In the genomic region with DNA sequence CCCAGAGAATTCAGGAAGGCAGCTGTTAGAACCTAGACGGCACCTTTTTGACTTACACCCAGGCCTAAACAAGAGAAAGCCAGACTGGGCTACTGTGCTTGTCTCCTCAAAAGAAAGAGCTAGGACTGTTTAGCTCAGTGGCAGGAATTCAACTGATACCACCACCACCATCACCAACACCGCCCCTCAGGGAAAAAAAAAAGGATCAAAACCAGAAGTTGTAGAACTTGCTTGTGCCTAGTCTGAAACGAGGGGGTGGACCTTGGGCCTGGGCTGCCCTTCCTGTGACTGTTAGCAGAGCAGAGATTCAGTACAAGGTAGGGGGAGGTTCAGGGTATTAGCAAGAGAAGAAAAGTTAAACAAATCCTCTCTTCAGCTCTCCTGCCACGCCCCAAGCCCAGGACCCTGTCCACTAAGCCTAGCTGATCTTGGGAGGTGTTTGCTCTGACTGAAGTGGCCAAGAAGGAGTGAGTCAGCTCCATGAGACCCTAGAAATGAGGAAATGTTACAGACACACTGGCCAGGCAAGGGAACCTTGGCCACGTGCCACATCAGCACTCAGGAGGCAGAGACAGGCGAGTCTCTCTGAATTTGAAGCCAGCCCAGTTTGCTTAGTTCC, we compare ENCODE assay signal across 8 mouse cellular contexts. TPM values are rescaled to one million over a fixed set of nuclear protein-coding genes. Genes with fewer than 3 reads are reported as not detected.
DNase-seq lines count a peak whose midpoint lies in the region; ATAC-seq and TF ChIP-seq lines count a peak whose summit lies in the region.

No protein-coding gene starts in this region.

- 42% methylated on average over 6 of the region's 6 CpGs for WGBS in limb, embryonic 15.5 days
- 43% methylated on average over 6 of the region's 6 CpGs for WGBS in midbrain, postnatal 0 days

- DNase-seq in retina, embryonic 14.5 days (ENCODE audit: low spot score): peak; percentile 10
- no peak for DNase-seq in retina, postnatal 1 day
- DNase-seq in heart, postnatal 10 days: peak; percentile 17 to 34
- DNase-seq in midbrain, postnatal 0 days (ENCODE audit: low spot score): peak; percentile 6
- DNase-seq in left cerebral cortex, postnatal 25 days (ENCODE audit: low spot score in 2 of 2): no peak
- DNase-seq in frontal cortex, postnatal 10 days (ENCODE audit: low spot score in 2 of 2): no peak

- H3K27me3 ChIP-seq in limb, embryonic 15.5 days: no peaks in the 10 kb centered on the region
- H3K27me3 ChIP-seq in midbrain, postnatal 0 days (ENCODE audit: insufficient read depth, low read length): no peaks in the 10 kb centered on the region

- TF ChIP-seq CTCF in midbrain, postnatal 0 days (IDR thresholded peaks at IDR 0.05): no peak

- peak; percentile 30; the same call in 1 of the 2 replicates for ATAC-seq in common myeloid progenitor, adult 5-6 weeks (replicated peaks; ENCODE audit: low read depth, poor library complexity, severe bottlenecking)
- no peak for ATAC-seq in limb, embryonic 15.5 days (ENCODE audit: insufficient number of reproducible peaks, low FRiP score, low TSS enrichment, low read depth)
- ATAC-seq in midbrain, postnatal 0 days (ENCODE audit: low FRiP score): no peak

- peaks cover 14% of the 10 kb centered on the region for H3K4me1 ChIP-seq in limb, embryonic 15.5 days
- H3K4me1 ChIP-seq in midbrain, postnatal 0 days (ENCODE audit: insufficient read depth, low read length): peaks cover 5% of the 10 kb centered on the region; the same call in 1 of the 2 replicates

- no peaks in the 10 kb centered on the region for H3K9me3 ChIP-seq in limb, embryonic 15.5 days
- no peaks in the 10 kb centered on the region for H3K9me3 ChIP-seq in midbrain, postnatal 0 days (ENCODE audit: low read length)

- H3K9ac ChIP-seq in limb, embryonic 15.5 days: peak overlapping the region; percentile 92
- peak overlapping the region; percentile 96 for H3K9ac ChIP-seq in midbrain, postnatal 0 days (replicated peaks; ENCODE audit: low read length, poor library complexity, severe bottlenecking)

- intact Hi-C loops in heart, postnatal 10 days (cut with DNase I): no loop called here
- intact Hi-C loops in left cerebral cortex, postnatal 25 days (cut with DNase I): no loop called here

- H3K36me3 ChIP-seq in limb, embryonic 15.5 days: peaks cover 24% of the 10 kb centered on the region
- peaks cover 15% of the 10 kb centered on the region for H3K36me3 ChIP-seq in midbrain, postnatal 0 days (ENCODE audit: insufficient read depth, low read length)

- H3K4me3 ChIP-seq in limb, embryonic 15.5 days: peak overlapping the region; percentile 84
- H3K4me3 ChIP-seq in midbrain, postnatal 0 days (ENCODE audit: low read depth, low read length): peak overlapping the region; percentile 84

- H3K4me2 ChIP-seq in limb, embryonic 15.5 days: peak overlapping the region; percentile 79
- peak overlapping the region; percentile 82 for H3K4me2 ChIP-seq in midbrain, postnatal 0 days (ENCODE audit: low read depth, low read length, poor library complexity, severe bottlenecking)

- peak overlapping the region; percentile 71 for H3K27ac ChIP-seq in limb, embryonic 15.5 days
- peak overlapping the region; percentile 78 for H3K27ac ChIP-seq in midbrain, postnatal 0 days (ENCODE audit: low read depth, low read length)

RNA-seq across cellular contexts. Expression of a gene that starts 0.8 kb away (rescaled TPM):
- total RNA-seq in common myeloid progenitor, adult 5-6 weeks (2017): 41.8 and 47.5 TPM in 2 replicates
- 10 to 100 TPM; 41.6 to 42.7 TPM for total RNA-seq in heart, postnatal 10 days (2021)
- 313 and 319 TPM in 2 replicates for polyA plus RNA-seq in limb, embryonic 15.5 days (2015; fragmentation: Nextera tagmentation; extraction: Ambion mirVana)
- total RNA-seq in midbrain, postnatal 0 days (2014; rRNA removed): 89.2 and 104 TPM in 2 replicates
- polyA plus RNA-seq in midbrain, postnatal 0 days (2015; fragmentation: Nextera tagmentation; extraction: Ambion mirVana): 126 and 131 TPM in 2 replicates
- 10 to 100 TPM; 39.5 to 42.4 TPM for total RNA-seq in left cerebral cortex, postnatal 25 days (2021)

RNA-seq across cellular contexts. Expression of a gene that starts 13.4 kb away (rescaled TPM):
- 393 and 414 TPM in 2 replicates for total RNA-seq in common myeloid progenitor, adult 5-6 weeks (2017)
- total RNA-seq in heart, postnatal 10 days (2021): 100 to 1,000 TPM; 120 to 122 TPM
- polyA plus RNA-seq in limb, embryonic 15.5 days (2015; fragmentation: Nextera tagmentation; extraction: Ambion mirVana): 259 and 289 TPM in 2 replicates
- 219 and 237 TPM in 2 replicates for total RNA-seq in midbrain, postnatal 0 days (2014; rRNA removed)
- 439 and 462 TPM in 2 replicates for polyA plus RNA-seq in midbrain, postnatal 0 days (2015; fragmentation: Nextera tagmentation; extraction: Ambion mirVana)
- 100 to 1,000 TPM; 349 to 350 TPM for total RNA-seq in left cerebral cortex, postnatal 25 days (2021)

RNA-seq across cellular contexts. Expression of a gene that starts 38.5 kb away (rescaled TPM):
- 12.3 and 16.7 TPM in 2 replicates for total RNA-seq in common myeloid progenitor, adult 5-6 weeks (2017)
- total RNA-seq in heart, postnatal 10 days (2021): 10 to 100 TPM in 1 of 2 experiments, 1 to 10 TPM in 1; 9.4 to 10.0 TPM
- polyA plus RNA-seq in limb, embryonic 15.5 days (2015; fragmentation: Nextera tagmentation; extraction: Ambion mirVana): 11.9 and 13.1 TPM in 2 replicates
- 73.9 and 74.7 TPM in 2 replicates for total RNA-seq in midbrain, postnatal 0 days (2014; rRNA removed)
- polyA plus RNA-seq in midbrain, postnatal 0 days (2015; fragmentation: Nextera tagmentation; extraction: Ambion mirVana): 52.6 and 59.3 TPM in 2 replicates
- total RNA-seq in left cerebral cortex, postnatal 25 days (2021): 100 to 1,000 TPM; 109 to 122 TPM

Comparison
In these comparisons a context has a peak if more than half of its experiments do, and no peak if none do; other contexts are left out.
1. DNase-seq: peak in retina, embryonic 14.5 days (single experiment), heart, postnatal 10 days (2 of 2) and midbrain, postnatal 0 days (single experiment); none in retina, postnatal 1 day (single experiment), left cerebral cortex, postnatal 25 days (0 of 2) and frontal cortex, postnatal 10 days (0 of 2).